Mouse (Mus musculus) regulatory T cell (primary cell): ENCODE results near the gene Spata18.

Source experiments
- in situ Hi-C: fragments of 300-600 bp; cut with MboI, MseI; formaldehyde crosslinking; loops from one replicate; pipeline ENCODE4 v1.15.1; 2025; ENCODE audit warnings: high pct_unique_total_duplicates

The Spata18 gene

GRCm38 (mm10) chr5:73651061-73651854 lies at the start of gene Spata18:
TSS of gene Spata18 (plus strand) at chr5:73651379.
- in situ Hi-C loops = no loop called here

GRCm38 (mm10) chr5:73602865-73603264 lies 48.3 kb upstream of the Spata18 start:
- in situ Hi-C loops = loop anchor here (10.0 kb wide), 1 partner anchor 1652 kb away; no protein-coding TSS in a partner anchor

- in situ Hi-C loops = loop anchor here (10.0 kb wide), 1 partner anchor 1650 kb away; no protein-coding TSS in a partner anchor
Observed at GRCm38 (mm10) chr5:73604542-73604941, 46.6 kb upstream of the Spata18 start.

- in situ Hi-C loops = loop anchor here (10.0 kb wide), 1 partner anchor 1650 kb away; no protein-coding TSS in a partner anchor
Observed at GRCm38 (mm10) chr5:73604964-73605363, 46.2 kb upstream of the Spata18 start.

GRCm38 (mm10) chr5:73611071-73611470 lies 40.1 kb upstream of the Spata18 start:
- in situ Hi-C loops = no loop called here

GRCm38 (mm10) chr5:73613296-73613695 lies 37.9 kb upstream of the Spata18 start:
- in situ Hi-C loops = no loop called here

GRCm38 (mm10) chr5:73615211-73615610 lies 36.0 kb upstream of the Spata18 start:
- in situ Hi-C loops = no loop called here

- in situ Hi-C loops = no loop called here
Observed at GRCm38 (mm10) chr5:73618969-73619368, 32.2 kb upstream of the Spata18 start.

GRCm38 (mm10) chr5:73625505-73625904 lies 25.7 kb upstream of the Spata18 start:
- in situ Hi-C loops = no loop called here

GRCm38 (mm10) chr5:73626842-73627241 lies 24.3 kb upstream of the Spata18 start:
- in situ Hi-C loops = no loop called here

- in situ Hi-C loops = no loop called here
Observed at GRCm38 (mm10) chr5:73627559-73627958, 23.6 kb upstream of the Spata18 start.

- in situ Hi-C loops = no loop called here
Observed at GRCm38 (mm10) chr5:73627991-73628390, 23.2 kb upstream of the Spata18 start.

GRCm38 (mm10) chr5:73630141-73630540 lies 21.0 kb upstream of the Spata18 start:
- in situ Hi-C loops = no loop called here

GRCm38 (mm10) chr5:73631001-73631558 lies 20.1 kb upstream of the Spata18 start:
- in situ Hi-C loops = no loop called here

- in situ Hi-C loops = no loop called here
Observed at GRCm38 (mm10) chr5:73632291-73632690, 18.9 kb upstream of the Spata18 start, which contains the start of gene Lrrc66. TSS of gene Lrrc66 (minus strand) at chr5:73632526.

GRCm38 (mm10) chr5:73633141-73633540 lies 18.0 kb upstream of the Spata18 start:
- in situ Hi-C loops = no loop called here

- in situ Hi-C loops = loop anchor here (5.0 kb wide), 2 partner anchors 95 to 205 kb away; no protein-coding TSS in a partner anchor
Observed at GRCm38 (mm10) chr5:73637337-73638107, 13.7 kb upstream of the Spata18 start.

- in situ Hi-C loops = no loop called here
Observed at GRCm38 (mm10) chr5:73641058-73641457, 10.1 kb upstream of the Spata18 start.

- in situ Hi-C loops = no loop called here
Observed at GRCm38 (mm10) chr5:73642091-73642490, 9.1 kb upstream of the Spata18 start.

GRCm38 (mm10) chr5:73647261-73647900 lies 3.8 kb upstream of the Spata18 start, which contains the start of gene Sgcb:
TSS of gene Sgcb (minus strand) at chr5:73647790.
- in situ Hi-C loops = no loop called here

- in situ Hi-C loops = no loop called here
Observed at GRCm38 (mm10) chr5:73650365-73650964, 714 bp upstream of the Spata18 start.
